In genomic region chr13:101768630-101768991, GRCm38 (mm10) we compare ENCODE assay signal across 8 mouse cellular contexts. TPM values are rescaled to one million over a fixed set of nuclear protein-coding genes. Genes with fewer than 3 reads are reported as not detected.
DNase-seq lines count a peak whose midpoint lies in the region; ATAC-seq and TF ChIP-seq lines count a peak whose summit lies in the region.

No protein-coding gene starts in this region.

- H3K4me1 ChIP-seq in ES-Bruce4 (ENCODE audit: control insufficient read depth, insufficient read depth, low read length) = peaks cover 3% of the 10 kb centered on the region
- peaks cover 11% of the 10 kb centered on the region for H3K4me1 ChIP-seq in brown adipose tissue, adult 24 weeks (ENCODE audit: control insufficient read depth, insufficient read depth, insufficient read length, low read length)
- peaks cover 25% of the 10 kb centered on the region for H3K4me1 ChIP-seq in forebrain, embryonic 13.5 days
- H3K4me1 ChIP-seq in heart, postnatal 0 days (ENCODE audit: control insufficient read depth, insufficient read depth) = peaks cover 27% of the 10 kb centered on the region; the same call in 1 of the 2 replicates
- peaks cover 68% of the 10 kb centered on the region for H3K4me1 ChIP-seq in liver, embryonic 15.5 days (replicated peaks)
- peaks cover 35% of the 10 kb centered on the region for H3K4me1 ChIP-seq in neural tube, embryonic 15.5 days

- TF ChIP-seq CTCF in ES-Bruce4 (IDR thresholded peaks at IDR 0.05; ENCODE audit: low read depth, low read length) = no peak
- no peak for TF ChIP-seq CTCF in heart, postnatal 0 days (IDR thresholded peaks at IDR 0.05; ENCODE audit: low read depth)

- H3K27ac ChIP-seq in ES-Bruce4 (ENCODE audit: insufficient read depth, low read length) = no peak overlapping the region
- peak overlapping the region; percentile 29 for H3K27ac ChIP-seq in brown adipose tissue, adult 24 weeks (replicated peaks; ENCODE audit: low read depth, low read length)
- peak overlapping the region; percentile 70 for H3K27ac ChIP-seq in forebrain, embryonic 13.5 days
- peak overlapping the region; percentile 95 for H3K27ac ChIP-seq in heart, postnatal 0 days (ENCODE audit: low read depth)
- H3K27ac ChIP-seq in liver, embryonic 15.5 days (replicated peaks) = peak overlapping the region; percentile 92
- H3K27ac ChIP-seq in neural tube, embryonic 15.5 days (replicated peaks) = peak overlapping the region; percentile 94

- no peak for TF ChIP-seq EP300 in ES-Bruce4 (IDR thresholded peaks at IDR 0.05; ENCODE audit: insufficient read depth, low read depth, low read length)
- 0 out of 2 replicates have a peak, but pooled peaks have one; percentile 32 for TF ChIP-seq EP300 in heart, postnatal 0 days (IDR thresholded peaks at IDR 0.05; ENCODE audit: low read depth)

- H3K36me3 ChIP-seq in ES-Bruce4 (ENCODE audit: control insufficient read depth, insufficient read depth, low read length, poor library complexity, severe bottlenecking) = no peaks in the 10 kb centered on the region
- no peaks in the 10 kb centered on the region for H3K36me3 ChIP-seq in forebrain, embryonic 13.5 days (ENCODE audit: poor library complexity, severe bottlenecking)
- H3K36me3 ChIP-seq in heart, postnatal 0 days (replicated peaks; ENCODE audit: control insufficient read depth, insufficient read depth, low read length) = no peaks in the 10 kb centered on the region
- H3K36me3 ChIP-seq in liver, embryonic 15.5 days (replicated peaks) = no peaks in the 10 kb centered on the region
- H3K36me3 ChIP-seq in neural tube, embryonic 15.5 days = no peaks in the 10 kb centered on the region

- WGBS in forebrain, embryonic 13.5 days = 2% methylated on average over 17 of the region's 17 CpGs
- 0% methylated on average over 15 of the region's 17 CpGs for WGBS in heart, postnatal 0 days
- WGBS in liver, embryonic 15.5 days (ENCODE audit: insufficient replicate concordance) = 2% methylated on average over 17 of the region's 17 CpGs
- WGBS in neural tube, embryonic 15.5 days = under 1% methylated on average over 17 of the region's 17 CpGs

- H3K4me2 ChIP-seq in forebrain, embryonic 13.5 days = peak overlapping the region; percentile 89
- peak overlapping the region; percentile 86 for H3K4me2 ChIP-seq in heart, postnatal 0 days (ENCODE audit: low read depth, low read length)
- H3K4me2 ChIP-seq in liver, embryonic 15.5 days = peak overlapping the region; percentile 99
- H3K4me2 ChIP-seq in neural tube, embryonic 15.5 days = peak overlapping the region; percentile 95

- DNase-seq in heart, postnatal 0 days (ENCODE audit: low spot score) = peak; percentile 78
- DNase-seq in kidney, postnatal 4 days = peak; percentile 75 to 87
- DNase-seq in thymus, postnatal 10 days (ENCODE audit: low spot score in 2 of 2) = peak; percentile 31 to 50

- peak; percentile 5; the same call in 1 of the 2 replicates for ATAC-seq in forebrain, embryonic 13.5 days
- peak; percentile 57 for ATAC-seq in heart, postnatal 0 days (ENCODE audit: insufficient read depth, low read depth)
- peak; percentile 16 for ATAC-seq in liver, embryonic 15.5 days (ENCODE audit: insufficient read depth)
- ATAC-seq in neural tube, embryonic 15.5 days (ENCODE audit: low FRiP score) = peak; percentile 45

- H3K9ac ChIP-seq in ES-Bruce4 (ENCODE audit: low read depth, poor library complexity, severe bottlenecking) = peak overlapping the region; percentile 59
- H3K9ac ChIP-seq in forebrain, embryonic 13.5 days = peak overlapping the region; percentile 73
- peak overlapping the region; percentile 98 for H3K9ac ChIP-seq in heart, postnatal 0 days (replicated peaks; ENCODE audit: low read depth, low read length)
- peak overlapping the region; percentile 95 for H3K9ac ChIP-seq in liver, embryonic 15.5 days
- H3K9ac ChIP-seq in neural tube, embryonic 15.5 days (replicated peaks) = peak overlapping the region; percentile 72

- H3K9me3 ChIP-seq in ES-Bruce4 (replicated peaks; ENCODE audit: control insufficient read depth, insufficient read depth, low read length, poor library complexity, severe bottlenecking) = no peaks in the 10 kb centered on the region
- no peaks in the 10 kb centered on the region for H3K9me3 ChIP-seq in forebrain, embryonic 13.5 days (replicated peaks)
- H3K9me3 ChIP-seq in heart, postnatal 0 days (replicated peaks; ENCODE audit: control insufficient read depth, low read length) = no peaks in the 10 kb centered on the region
- no peaks in the 10 kb centered on the region for H3K9me3 ChIP-seq in liver, embryonic 15.5 days (replicated peaks)
- H3K9me3 ChIP-seq in neural tube, embryonic 15.5 days (replicated peaks) = no peaks in the 10 kb centered on the region

- no peak for TF ChIP-seq POLR2A in ES-Bruce4 (IDR thresholded peaks at IDR 0.05; ENCODE audit: insufficient read depth, low read length)

- H3K4me3 ChIP-seq in ES-Bruce4 (ENCODE audit: low read depth, low read length) = peak overlapping the region; percentile 83
- peak overlapping the region; percentile 56 for H3K4me3 ChIP-seq in brown adipose tissue, adult 24 weeks (ENCODE audit: insufficient read depth, low read depth, low read length)
- H3K4me3 ChIP-seq in forebrain, embryonic 13.5 days = peak overlapping the region; percentile 89
- H3K4me3 ChIP-seq in heart, postnatal 0 days (ENCODE audit: low read depth, low read length) = peak overlapping the region; percentile 94
- peak overlapping the region; percentile 95 for H3K4me3 ChIP-seq in liver, embryonic 15.5 days (replicated peaks)
- peak overlapping the region; percentile 68 for H3K4me3 ChIP-seq in neural tube, embryonic 15.5 days (replicated peaks)

- no peaks in the 10 kb centered on the region; the same call in 1 of the 2 replicates for H3K27me3 ChIP-seq in ES-Bruce4 (ENCODE audit: control insufficient read depth, insufficient read depth, low read length, poor library complexity, severe bottlenecking)
- H3K27me3 ChIP-seq in forebrain, embryonic 13.5 days = 0 out of 2 replicates have a peak, but pooled peaks cover 4% of the 10 kb centered on the region
- H3K27me3 ChIP-seq in heart, postnatal 0 days (ENCODE audit: control insufficient read depth, insufficient read depth, low read length) = no peaks in the 10 kb centered on the region
- H3K27me3 ChIP-seq in liver, embryonic 15.5 days = no peaks in the 10 kb centered on the region
- H3K27me3 ChIP-seq in neural tube, embryonic 15.5 days (replicated peaks) = no peaks in the 10 kb centered on the region

RNA-seq across cellular contexts. Expression of gene Pik3r1, which starts 0.6 kb away (rescaled TPM):
- 7.2 and 7.5 TPM in 2 replicates for polyA plus RNA-seq in ES-Bruce4 (2011; ENCODE audit: insufficient read depth, insufficient read length, low read depth, missing spikeins)
- 52.1 and 81.4 TPM in 2 replicates for polyA plus RNA-seq in brown adipose tissue, adult 24 weeks (2012; ENCODE audit: insufficient read depth, insufficient read length, missing spikeins)
- polyA plus RNA-seq in forebrain, embryonic 13.5 days (2015; fragmentation: Nextera tagmentation; extraction: Ambion mirVana) = 20.9 and 23.9 TPM in 2 replicates
- 31.6 and 33.8 TPM in 2 replicates for total RNA-seq in heart, postnatal 0 days (2014; rRNA removed; ENCODE audit: low replicate concordance)
- polyA plus RNA-seq in heart, postnatal 0 days (2015; fragmentation: Nextera tagmentation; extraction: Ambion mirVana) = 13.6 and 16.3 TPM in 2 replicates
- polyA plus RNA-seq in liver, embryonic 15.5 days (2015; fragmentation: Nextera tagmentation; extraction: Ambion mirVana) = 20.3 and 22.6 TPM in 2 replicates
- polyA plus RNA-seq in neural tube, embryonic 15.5 days (2015; fragmentation: Nextera tagmentation; extraction: Ambion mirVana) = 63.0 and 65.5 TPM in 2 replicates

Comparison
In these comparisons a context has a peak if more than half of its experiments do, and no peak if none do; other contexts are left out.
1. ATAC-seq: peak in every context shown above with its lines; median percentile 57 in heart, postnatal 0 days; 45 in neural tube, embryonic 15.5 days; 16 in liver, embryonic 15.5 days; 5 in forebrain, embryonic 13.5 days.